Mouse (Mus musculus) forebrain, embryonic 12.5 days (tissue): ENCODE results near the gene Aff1. TPM values are rescaled to one million over a fixed set of nuclear protein-coding genes. Genes with fewer than 3 reads are reported as not detected.

ENCODE experiments used
- ATAC-seq: fragments of 200-750 bp; cut with Nextera tagmentation; 2 replicates; pipeline ENCODE4 v1.8.0; 2017; ENCODE audit warnings: moderate TSS enrichment; ENCODE audit not compliant: low FRiP score
- H3K27ac ChIP-seq: fragments of 300-500 bp; sonication (generic); 2 replicates; pipeline ENCODE4 v1.5.1; 2016; ENCODE audit warnings: mild to moderate bottlenecking
- H3K27me3 ChIP-seq: fragments of 300-500 bp; sonication (generic); 2 replicates; pipeline ENCODE4 v1.6.1; 2016; ENCODE audit warnings: mild to moderate bottlenecking
- H3K36me3 ChIP-seq: fragments of 300-500 bp; sonication (generic); replicated peaks from 2 replicates; pipeline ENCODE4 v1.6.1; 2016; ENCODE audit warnings: mild to moderate bottlenecking
- H3K4me1 ChIP-seq: fragments of 300-500 bp; sonication (generic); 2 replicates; pipeline ENCODE4 v1.6.1; 2016
- H3K4me2 ChIP-seq: fragments of 300-500 bp; sonication (generic); 2 replicates; pipeline ENCODE4 v1.6.1; 2016; ENCODE audit warnings: mild to moderate bottlenecking, moderate library complexity
- H3K4me3 ChIP-seq: fragments of 300-500 bp; sonication (generic); replicated peaks from 2 replicates; pipeline ENCODE4 v1.5.1; 2016; ENCODE audit warnings: mild to moderate bottlenecking
- H3K9ac ChIP-seq: fragments of 300-500 bp; sonication (generic); 2 replicates; pipeline ENCODE4 v1.6.1; 2016; ENCODE audit warnings: mild to moderate bottlenecking
- H3K9me3 ChIP-seq: fragments of 300-500 bp; sonication (generic); 2 replicates; pipeline ENCODE4 v1.6.1; 2016
- WGBS: fragments of 180-500 bp; shearing (Covaris S2); methylation state at CpG from one replicate; pipeline ENCODE4 v1.1.7; 2016; 5-methylcytosine and 5-hydroxymethylcytosine counted together
- polyA plus RNA-seq: library from polyadenylated mRNA; unstranded; fragments of >200 nt; fragmentation: Nextera tagmentation; extraction: Ambion mirVana; gene quantifications from 2 replicates; pipeline ENCODE4 v1.2.1, GENCODE M21; 2016

The Aff1 gene
- polyA plus RNA-seq = 3.7 and 4.3 TPM in 2 replicates

DNA sequence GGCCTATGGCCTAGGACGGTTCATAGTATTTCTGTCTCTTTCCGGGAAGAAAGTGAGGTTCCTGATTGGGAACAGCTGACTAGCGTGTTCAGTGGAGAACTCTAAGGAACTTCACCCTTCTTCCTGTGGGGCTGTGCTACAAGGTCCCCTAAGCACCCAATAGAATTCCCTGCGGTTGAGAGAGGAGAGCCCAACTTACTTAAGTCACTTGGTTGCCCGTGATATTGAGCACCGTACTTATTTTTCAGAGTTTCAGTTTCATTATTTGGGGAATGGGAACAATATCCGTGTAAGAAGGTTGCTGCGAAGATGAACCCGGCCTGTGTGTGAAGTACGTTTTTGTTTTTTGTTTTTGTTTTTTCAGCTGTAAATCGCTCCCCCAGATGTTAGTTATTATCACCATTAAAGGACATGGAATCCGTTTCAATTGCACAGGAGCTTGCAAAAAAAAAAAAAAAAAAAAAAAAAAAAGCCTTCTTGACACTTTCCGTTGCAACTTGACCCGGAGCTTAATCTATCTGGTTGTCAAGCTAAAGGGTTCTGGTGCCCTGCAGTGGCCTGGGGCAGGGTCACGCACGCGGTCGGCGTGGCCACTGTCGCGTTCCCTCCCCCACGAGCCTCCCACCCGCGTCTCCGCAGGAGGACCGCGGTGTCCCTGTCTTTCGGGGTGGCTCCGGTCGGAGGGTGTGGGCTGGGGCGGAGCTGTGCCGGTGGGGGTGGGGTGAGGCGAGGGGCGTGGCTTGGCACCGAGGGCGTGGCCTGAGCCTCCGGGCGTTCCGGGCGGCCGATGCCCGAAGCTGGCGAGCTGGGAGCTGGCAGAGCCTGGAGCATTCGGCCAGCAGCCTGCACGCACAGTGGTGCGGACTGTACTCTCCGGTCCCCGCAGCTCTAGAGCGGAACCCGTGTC is at the start of gene Aff1:
TSS of gene Aff1 (plus strand) at position 751 of the 907 bp plus-strand sequence.
- no peak within 1 kb of the TSS for H3K27ac ChIP-seq
- H3K4me3 ChIP-seq = peak within 1 kb of the TSS; percentile 55
- no peaks in the 10 kb centered on the region for H3K9me3 ChIP-seq
- H3K4me1 ChIP-seq = peaks cover 17% of the 10 kb centered on the region
- 4% methylated on average over 50 of the region's 50 CpGs for WGBS
- peak; percentile 91 for ATAC-seq
- peak within 1 kb of the TSS; percentile 41 for H3K9ac ChIP-seq
- peaks cover 33% of the 10 kb centered on the region for H3K27me3 ChIP-seq
- no peaks in the 10 kb centered on the region for H3K36me3 ChIP-seq
- peak within 1 kb of the TSS; percentile 99 for H3K4me2 ChIP-seq

GRCm38 (mm10) chr5:103644167-103644566 is 48.0 kb upstream of the Aff1 start:
- H3K4me1 ChIP-seq = no peaks in the 10 kb centered on the region
- H3K27ac ChIP-seq = no peak overlapping the region
- H3K9me3 ChIP-seq = no peaks in the 10 kb centered on the region
- no peak overlapping the region for H3K4me2 ChIP-seq
- H3K4me3 ChIP-seq = no peak overlapping the region
- 96% methylated on average over 1 of the region's 1 CpGs for WGBS
- no peaks in the 10 kb centered on the region for H3K27me3 ChIP-seq
- H3K9ac ChIP-seq = no peak overlapping the region
- no peak for ATAC-seq
- no peaks in the 10 kb centered on the region for H3K36me3 ChIP-seq

GRCm38 (mm10) chr5:103647320-103647719 is 44.9 kb upstream of the Aff1 start:
- Histone ChIP-seq H3K36me3 (no peaks in the 10 kb centered on the region), H3K4me1 (no peaks in the 10 kb centered on the region), H3K4me3 (no peak overlapping the region), H3K9ac (no peak overlapping the region), H3K27me3 (no peaks in the 10 kb centered on the region), H3K4me2 (no peak overlapping the region), H3K9me3 (no peaks in the 10 kb centered on the region), H3K27ac (no peak overlapping the region)
- 85% methylated on average over 3 of the region's 3 CpGs for WGBS
- no peak for ATAC-seq

- no peak for ATAC-seq
- Histone ChIP-seq H3K9ac (no peak overlapping the region), H3K4me2 (no peak overlapping the region), H3K9me3 (no peaks in the 10 kb centered on the region), H3K27ac (no peak overlapping the region), H3K36me3 (no peaks in the 10 kb centered on the region), H3K4me3 (no peak overlapping the region), H3K27me3 (peaks cover 10% of the 10 kb centered on the region), H3K4me1 (peaks cover 6% of the 10 kb centered on the region; the same call in 1 of the 2 replicates)
- 26% methylated on average over 6 of the region's 6 CpGs for WGBS
These were observed 37.9 kb upstream of the Aff1 start for GRCm38 (mm10) chr5:103654225-103654624.

DNA sequence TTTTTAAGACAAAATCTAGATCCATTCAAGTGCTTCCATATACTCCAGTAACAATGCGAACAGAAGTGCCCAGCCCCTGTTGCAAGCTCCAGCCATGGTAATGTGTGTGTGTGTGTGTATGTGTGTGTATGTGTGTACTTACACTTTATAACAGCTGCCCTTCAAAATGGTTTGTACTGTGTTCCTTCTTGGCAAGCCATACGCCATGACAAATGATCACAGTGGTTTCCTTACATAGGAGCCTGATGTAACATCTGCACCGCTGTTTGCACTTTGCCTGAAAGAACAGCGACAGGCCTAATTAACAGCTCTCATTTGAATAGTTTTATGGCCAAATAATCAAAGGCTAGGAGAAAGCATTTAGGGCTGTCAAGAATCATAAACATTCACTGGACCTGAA is 37.4 kb upstream of the Aff1 start:
- H3K9me3 ChIP-seq = no peaks in the 10 kb centered on the region
- no peak for ATAC-seq
- H3K27me3 ChIP-seq = peaks cover 10% of the 10 kb centered on the region
- no peaks in the 10 kb centered on the region for H3K36me3 ChIP-seq
- peaks cover 6% of the 10 kb centered on the region; the same call in 1 of the 2 replicates for H3K4me1 ChIP-seq
- peak overlapping the region; percentile 86 for H3K4me2 ChIP-seq
- no peak overlapping the region for H3K9ac ChIP-seq
- H3K27ac ChIP-seq = no peak overlapping the region
- 65% methylated on average over 4 of the region's 4 CpGs for WGBS
- H3K4me3 ChIP-seq = peak overlapping the region; percentile 60

DNA sequence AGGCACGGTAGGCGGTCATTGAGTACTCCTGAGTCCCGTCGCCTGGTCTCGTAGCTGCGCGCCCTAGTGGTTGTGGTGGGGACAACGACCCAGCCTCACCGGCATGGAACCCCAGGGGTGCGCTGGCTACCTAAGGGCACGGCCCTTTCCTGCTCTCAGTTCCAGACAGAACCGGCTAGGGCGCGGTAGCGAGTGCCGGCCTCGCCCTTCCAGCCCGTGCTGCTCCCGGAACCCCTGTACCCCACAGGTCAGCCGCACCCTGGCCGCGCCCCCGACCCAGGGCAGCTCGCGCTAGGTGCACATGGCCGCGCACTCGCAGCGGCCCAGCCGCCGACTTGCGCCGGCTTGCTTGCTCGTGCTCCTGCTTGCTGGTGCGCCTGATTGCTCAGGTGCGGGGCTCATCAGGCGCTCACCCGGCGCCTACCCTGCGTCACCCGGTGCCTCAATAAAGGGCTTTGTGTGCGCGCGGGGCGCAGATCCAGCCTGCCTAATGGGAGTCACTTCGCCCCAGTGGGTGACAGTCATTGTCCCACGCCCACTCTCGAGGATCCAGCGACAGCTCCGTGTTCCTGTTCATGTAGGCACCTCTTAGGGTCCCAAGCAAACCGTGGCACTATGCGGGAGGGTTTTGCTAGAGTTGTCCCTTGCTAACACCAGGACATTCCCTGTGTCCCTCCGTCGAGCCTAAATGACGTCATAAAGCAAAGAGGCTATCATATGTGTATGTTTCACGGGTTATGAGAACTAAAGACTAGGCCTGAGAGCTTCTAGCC is 36.6 kb upstream of the Aff1 start, which contains the start of gene 1700016H13Rik:
TSS of gene 1700016H13Rik (minus strand) at position 665 of the 773 bp plus-strand sequence.
- H3K27ac ChIP-seq = no peak within 1 kb of the TSS
- peak; percentile 85 for ATAC-seq
- H3K27me3 ChIP-seq = peaks cover 10% of the 10 kb centered on the region
- peak within 1 kb of the TSS; percentile 60 for H3K4me3 ChIP-seq
- H3K36me3 ChIP-seq = no peaks in the 10 kb centered on the region
- H3K4me1 ChIP-seq = peaks cover 6% of the 10 kb centered on the region; the same call in 1 of the 2 replicates
- 1% methylated on average over 51 of the region's 56 CpGs for WGBS
- peak within 1 kb of the TSS; percentile 63 for H3K9ac ChIP-seq
- no peaks in the 10 kb centered on the region for H3K9me3 ChIP-seq
- H3K4me2 ChIP-seq = peak within 1 kb of the TSS; percentile 86

- 67% methylated on average over 5 of the region's 5 CpGs for WGBS
- Histone ChIP-seq H3K4me3 (no peak overlapping the region), H3K4me1 (peaks cover 6% of the 10 kb centered on the region; the same call in 1 of the 2 replicates), H3K27ac (no peak overlapping the region), H3K36me3 (no peaks in the 10 kb centered on the region), H3K27me3 (peaks cover 15% of the 10 kb centered on the region), H3K9ac (no peak overlapping the region), H3K4me2 (no peak overlapping the region), H3K9me3 (no peaks in the 10 kb centered on the region)
- ATAC-seq = no peak
These were observed 33.3 kb upstream of the Aff1 start for GRCm38 (mm10) chr5:103658921-103659320.

- Histone ChIP-seq H3K9ac (no peak overlapping the region), H3K27ac (no peak overlapping the region), H3K4me1 (peaks cover 6% of the 10 kb centered on the region; the same call in 1 of the 2 replicates), H3K4me3 (no peak overlapping the region), H3K9me3 (no peaks in the 10 kb centered on the region), H3K36me3 (no peaks in the 10 kb centered on the region), H3K4me2 (no peak overlapping the region), H3K27me3 (peaks cover 16% of the 10 kb centered on the region)
- no peak for ATAC-seq
- WGBS = 41% methylated on average over 3 of the region's 3 CpGs
These were observed 32.6 kb upstream of the Aff1 start for GRCm38 (mm10) chr5:103659571-103659970.

DNA sequence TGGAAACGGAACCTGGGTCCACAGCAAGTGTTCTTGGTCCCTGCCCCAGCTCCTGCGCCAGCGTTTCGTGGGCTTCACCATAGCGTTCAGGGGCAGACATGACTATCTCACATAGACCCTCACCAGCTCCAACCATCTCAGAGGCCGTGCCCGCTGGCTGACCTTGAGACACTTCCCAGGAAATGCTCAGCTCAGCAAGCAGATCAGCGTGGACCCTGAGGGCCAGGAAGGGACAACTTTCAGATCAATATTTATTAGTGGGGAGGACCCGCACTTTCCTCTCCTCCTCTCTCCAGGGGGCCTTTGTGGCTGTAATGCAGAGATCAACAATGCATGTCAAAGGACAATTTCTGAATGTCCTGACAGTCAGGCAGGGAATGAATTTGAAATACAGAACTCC is 27.2 kb upstream of the Aff1 start:
- Histone ChIP-seq H3K4me3 (no peak overlapping the region), H3K9ac (no peak overlapping the region), H3K4me1 (no peaks in the 10 kb centered on the region), H3K27ac (no peak overlapping the region), H3K27me3 (0 out of 2 replicates have a peak, but pooled peaks cover 6% of the 10 kb centered on the region), H3K36me3 (no peaks in the 10 kb centered on the region), H3K4me2 (no peak overlapping the region), H3K9me3 (no peaks in the 10 kb centered on the region)
- 74% methylated on average over 9 of the region's 9 CpGs for WGBS
- ATAC-seq = no peak

GRCm38 (mm10) chr5:103665876-103666275 is 26.3 kb upstream of the Aff1 start:
- Histone ChIP-seq H3K4me1 (no peaks in the 10 kb centered on the region), H3K9ac (no peak overlapping the region), H3K9me3 (no peaks in the 10 kb centered on the region), H3K4me2 (no peak overlapping the region), H3K4me3 (no peak overlapping the region), H3K36me3 (no peaks in the 10 kb centered on the region), H3K27ac (no peak overlapping the region), H3K27me3 (0 out of 2 replicates have a peak, but pooled peaks cover 6% of the 10 kb centered on the region)
- WGBS = 69% methylated on average over 2 of the region's 2 CpGs
- no peak for ATAC-seq

DNA sequence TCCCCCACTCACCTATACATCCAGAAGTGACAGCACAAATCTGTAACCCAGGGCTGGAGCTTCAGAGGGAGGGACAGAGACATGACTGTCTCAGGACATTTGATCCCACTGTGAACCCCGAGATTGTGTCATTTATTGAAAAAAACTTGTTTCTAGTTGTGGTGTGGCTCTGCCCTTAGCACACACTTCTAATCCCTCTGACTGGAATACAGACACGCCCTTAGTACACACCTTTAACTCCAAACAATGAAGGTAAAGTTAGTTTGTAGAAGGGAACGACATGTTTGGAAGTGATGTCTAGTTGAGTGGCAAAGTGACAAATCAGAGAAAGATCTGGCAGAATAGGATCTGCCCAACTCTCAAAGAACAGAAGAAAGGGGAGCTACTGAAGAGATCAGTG is 20.3 kb upstream of the Aff1 start:
- no peaks in the 10 kb centered on the region for H3K9me3 ChIP-seq
- no peaks in the 10 kb centered on the region for H3K4me1 ChIP-seq
- H3K36me3 ChIP-seq = no peaks in the 10 kb centered on the region
- H3K4me3 ChIP-seq = no peak overlapping the region
- ATAC-seq = no peak
- no peak overlapping the region for H3K9ac ChIP-seq
- H3K27ac ChIP-seq = no peak overlapping the region
- no peaks in the 10 kb centered on the region for H3K27me3 ChIP-seq
- 59% methylated on average over 3 of the region's 3 CpGs for WGBS
- H3K4me2 ChIP-seq = no peak overlapping the region

DNA sequence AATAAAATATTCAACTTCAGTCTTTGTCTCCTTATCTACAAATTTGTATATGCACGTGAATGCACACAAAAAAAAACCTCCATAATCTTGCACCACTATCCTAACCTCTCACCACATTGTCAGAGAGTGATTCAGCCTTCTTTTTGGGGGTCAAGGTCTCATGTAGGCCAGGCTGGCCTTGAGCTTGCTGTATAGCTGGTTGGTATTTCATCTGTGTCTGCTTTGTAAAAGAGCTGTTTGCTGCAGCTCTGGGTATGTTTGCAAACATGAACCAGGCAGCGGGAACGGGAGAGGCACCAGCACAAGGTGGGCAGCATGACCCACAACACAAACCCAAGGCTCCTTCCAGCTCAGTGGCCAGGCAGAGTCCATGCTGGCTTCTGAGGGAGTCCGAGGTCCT is 18.6 kb upstream of the Aff1 start:
- H3K9me3 ChIP-seq = no peaks in the 10 kb centered on the region
- no peak for ATAC-seq
- no peak overlapping the region for H3K9ac ChIP-seq
- H3K4me1 ChIP-seq = no peaks in the 10 kb centered on the region
- 78% methylated on average over 4 of the region's 4 CpGs for WGBS
- H3K4me3 ChIP-seq = no peak overlapping the region
- no peak overlapping the region for H3K27ac ChIP-seq
- H3K27me3 ChIP-seq = no peaks in the 10 kb centered on the region
- H3K4me2 ChIP-seq = no peak overlapping the region
- H3K36me3 ChIP-seq = no peaks in the 10 kb centered on the region
